Mouse (Mus musculus) intestine, embryonic 16.5 days (tissue): Measurements from ENCODE around the gene Aebp1. TPM values are rescaled to one million over a fixed set of nuclear protein-coding genes. Genes with fewer than 3 reads are reported as not detected.
"Not testable (repeated sequence)": the region's sequence is repeated elsewhere in the genome, so short reads cannot be mapped to it uniquely, and the experiment has no call there.

Experiments used
- ATAC-seq: fragments of 200-750 bp; cut with Nextera tagmentation; 2 replicates; pipeline ENCODE4 v1.8.0; 2017; ENCODE audit warnings: moderate TSS enrichment, moderate library complexity
- H3K27ac ChIP-seq: fragments of 300-500 bp; sonication (generic); 2 replicates; pipeline ENCODE4 v1.5.1; 2014; ENCODE audit warnings: mild to moderate bottlenecking, low read length
- H3K27me3 ChIP-seq: fragments of 300-500 bp; sonication (generic); replicated peaks from 2 replicates; pipeline ENCODE4 v1.6.1; 2014; ENCODE audit warnings: low read length, control low read depth, mixed read lengths; ENCODE audit not compliant: control insufficient read depth, insufficient read depth
- H3K36me3 ChIP-seq: fragments of 300-500 bp; sonication (generic); 2 replicates; pipeline ENCODE4 v1.6.1; 2014; ENCODE audit warnings: low read length, control low read depth; ENCODE audit not compliant: control insufficient read depth, insufficient read depth
- H3K4me1 ChIP-seq: fragments of 300-500 bp; sonication (generic); 2 replicates; pipeline ENCODE4 v1.6.1; 2014; ENCODE audit warnings: low read length, control low read depth, mixed read lengths; ENCODE audit not compliant: control insufficient read depth, insufficient read depth
- H3K4me2 ChIP-seq: fragments of 300-500 bp; sonication (generic); 2 replicates; pipeline ENCODE4 v1.6.1; 2014; ENCODE audit warnings: low read depth, low read length, control low read depth
- H3K4me3 ChIP-seq: fragments of 300-500 bp; sonication (generic); 2 replicates; pipeline ENCODE4 v1.5.1; 2014; ENCODE audit warnings: mild to moderate bottlenecking, low read length
- H3K9ac ChIP-seq: fragments of 300-500 bp; sonication (generic); 2 replicates; pipeline ENCODE4 v1.6.1; 2014; ENCODE audit warnings: low read depth, low read length
- H3K9me3 ChIP-seq: fragments of 300-500 bp; sonication (generic); 2 replicates; pipeline ENCODE4 v1.6.1; 2016; ENCODE audit warnings: low read length, control low read depth; ENCODE audit not compliant: control insufficient read depth
- WGBS: fragments of 180-500 bp; shearing (Covaris S2); extraction: QIAGEN DNeasy Blood & Tissue Kit; methylation state at CpG from one replicate; pipeline ENCODE4 v1.1.7; 2014; 5-methylcytosine and 5-hydroxymethylcytosine counted together
- polyA plus RNA-seq: library from polyadenylated mRNA; unstranded; fragments of >200 nt; fragmentation: Nextera tagmentation; extraction: Ambion mirVana; gene quantifications from 2 replicates; pipeline ENCODE4 v1.2.1, GENCODE M21; 2015

Gene Aebp1
- polyA plus RNA-seq, 1 experiment from 2014 or later = 38.4 TPM

- Histone ChIP-seq H3K4me3 (no peak overlapping the region), H3K9me3 (peaks cover 3% of the 10 kb centered on the region; the same call in 1 of the 2 replicates), H3K27me3 (no peaks in the 10 kb centered on the region), H3K4me2 (no peak overlapping the region), H3K4me1 (peaks cover 26% of the 10 kb centered on the region), H3K36me3 (peaks cover 8% of the 10 kb centered on the region; the same call in 1 of the 2 replicates), H3K27ac (no peak overlapping the region), H3K9ac (no peak overlapping the region)
- no peak for ATAC-seq
- 62% methylated on average over 5 of the region's 5 CpGs for WGBS
Observed at GRCm38 (mm10) chr11:5879905-5880304, 18.2 kb downstream of the Aebp1 start.

GRCm38 (mm10) chr11:5882518-5882917 is 20.8 kb downstream of the Aebp1 start:
- Histone ChIP-seq H3K4me1 (peaks cover 7% of the 10 kb centered on the region), H3K9me3 (peaks cover 3% of the 10 kb centered on the region; the same call in 1 of the 2 replicates), H3K36me3 (no peaks in the 10 kb centered on the region), H3K27me3 (no peaks in the 10 kb centered on the region), H3K27ac (no peak overlapping the region), H3K4me2 (no peak overlapping the region), H3K9ac (no peak overlapping the region), H3K4me3 (no peak overlapping the region)
- 68% methylated on average over 8 of the region's 8 CpGs for WGBS
- no peak for ATAC-seq

- no peaks in the 10 kb centered on the region for H3K36me3 ChIP-seq
- no peak overlapping the region for H3K9ac ChIP-seq
- no peak overlapping the region for H3K4me3 ChIP-seq
- ATAC-seq = no peak
- H3K4me1 ChIP-seq = 0 out of 2 replicates have a peak, but pooled peaks cover under 1% of the 10 kb centered on the region
- 21% methylated on average over 9 of the region's 9 CpGs for WGBS
- H3K9me3 ChIP-seq = no peaks in the 10 kb centered on the region
- H3K27ac ChIP-seq = peak overlapping the region; percentile 29; the same call in 1 of the 2 replicates
- no peak overlapping the region for H3K4me2 ChIP-seq
- H3K27me3 ChIP-seq = no peaks in the 10 kb centered on the region
Observed at GRCm38 (mm10) chr11:5886187-5886586, 24.4 kb downstream of the Aebp1 start.

GRCm38 (mm10) chr11:5887250-5887649 is 25.5 kb downstream of the Aebp1 start:
- 59% methylated on average over 5 of the region's 5 CpGs for WGBS
- no peak overlapping the region for H3K4me2 ChIP-seq
- H3K36me3 ChIP-seq = no peaks in the 10 kb centered on the region
- peaks cover 9% of the 10 kb centered on the region for H3K4me1 ChIP-seq
- no peak overlapping the region for H3K9ac ChIP-seq
- no peaks in the 10 kb centered on the region for H3K27me3 ChIP-seq
- no peaks in the 10 kb centered on the region for H3K9me3 ChIP-seq
- ATAC-seq = no peak
- no peak overlapping the region for H3K4me3 ChIP-seq
- no peak overlapping the region for H3K27ac ChIP-seq

- peaks cover 20% of the 10 kb centered on the region for H3K4me1 ChIP-seq
- H3K9ac ChIP-seq, H3K27ac ChIP-seq, H3K36me3 ChIP-seq, ATAC-seq, H3K27me3 ChIP-seq, H3K4me2 ChIP-seq, H3K4me3 ChIP-seq, H3K9me3 ChIP-seq: not testable (repeated sequence)
- WGBS = 67% methylated on average over 5 of the region's 5 CpGs
Observed at GRCm38 (mm10) chr11:5888563-5888962, 26.8 kb downstream of the Aebp1 start.

GRCm38 (mm10) chr11:5892151-5892591 is 30.4 kb downstream of the Aebp1 start:
- Histone ChIP-seq H3K36me3 (no peaks in the 10 kb centered on the region), H3K27me3 (no peaks in the 10 kb centered on the region), H3K4me3 (no peak overlapping the region), H3K4me2 (no peak overlapping the region), H3K9ac (0 out of 2 replicates have a peak overlapping the region, but pooled peaks have one; percentile 12), H3K27ac (peak overlapping the region; percentile 67), H3K4me1 (peaks cover 46% of the 10 kb centered on the region), H3K9me3 (no peaks in the 10 kb centered on the region)
- WGBS = 31% methylated on average over 8 of the region's 8 CpGs
- no peak for ATAC-seq

GRCm38 (mm10) chr11:5892810-5893368 is 31.1 kb downstream of the Aebp1 start:
- H3K4me3 ChIP-seq = no peak overlapping the region
- peaks cover 54% of the 10 kb centered on the region for H3K4me1 ChIP-seq
- 0 out of 2 replicates have a peak overlapping the region, but pooled peaks have one; percentile 12 for H3K9ac ChIP-seq
- H3K9me3 ChIP-seq = no peaks in the 10 kb centered on the region
- 28% methylated on average over 4 of the region's 4 CpGs for WGBS
- H3K36me3 ChIP-seq = no peaks in the 10 kb centered on the region
- H3K27ac ChIP-seq = peak overlapping the region; percentile 67
- ATAC-seq = peak; percentile 72
- no peaks in the 10 kb centered on the region for H3K27me3 ChIP-seq
- H3K4me2 ChIP-seq = no peak overlapping the region

- Histone ChIP-seq H3K4me2 (no peak overlapping the region), H3K9ac (no peak overlapping the region), H3K4me1 (peaks cover 63% of the 10 kb centered on the region), H3K27ac (peak overlapping the region; percentile 25; the same call in 1 of the 2 replicates), H3K27me3 (no peaks in the 10 kb centered on the region), H3K4me3 (no peak overlapping the region), H3K9me3 (no peaks in the 10 kb centered on the region), H3K36me3 (no peaks in the 10 kb centered on the region)
- WGBS = 71% methylated on average over 6 of the region's 6 CpGs
- ATAC-seq = no peak
Observed at GRCm38 (mm10) chr11:5893807-5894206, 32.1 kb downstream of the Aebp1 start.

GRCm38 (mm10) chr11:5897230-5897629 is 35.5 kb downstream of the Aebp1 start:
- Histone ChIP-seq H3K36me3 (no peaks in the 10 kb centered on the region), H3K27ac (no peak overlapping the region; the same call in 1 of the 2 replicates), H3K9ac (peak overlapping the region; percentile 38), H3K4me2 (peak overlapping the region; percentile 39), H3K27me3 (no peaks in the 10 kb centered on the region), H3K4me3 (peak overlapping the region; percentile 24), H3K4me1 (peaks cover 71% of the 10 kb centered on the region), H3K9me3 (no peaks in the 10 kb centered on the region)
- WGBS = 20% methylated on average over 16 of the region's 16 CpGs
- peak; percentile 31; the same call in 1 of the 2 replicates for ATAC-seq
